Mouse (Mus musculus) urinary bladder, postnatal 36 days (tissue): Measurements from ENCODE around the gene Klhl12.
A peak's percentile ranks its signal among the peaks of the same experiment; 100 is the strongest.
"Not testable (repeated sequence)": the region's sequence is repeated elsewhere in the genome, so short reads cannot be mapped to it uniquely, and the experiment has no call there.

Source experiments
- DNase-seq, 2 experiments: peaks; one replicate each; pipeline ENCODE4 v3.0.0; 2022; ENCODE audit warnings: low spot score in 2 of 2, mixed read lengths in 1 of 2

The Klhl12 gene

DNA sequence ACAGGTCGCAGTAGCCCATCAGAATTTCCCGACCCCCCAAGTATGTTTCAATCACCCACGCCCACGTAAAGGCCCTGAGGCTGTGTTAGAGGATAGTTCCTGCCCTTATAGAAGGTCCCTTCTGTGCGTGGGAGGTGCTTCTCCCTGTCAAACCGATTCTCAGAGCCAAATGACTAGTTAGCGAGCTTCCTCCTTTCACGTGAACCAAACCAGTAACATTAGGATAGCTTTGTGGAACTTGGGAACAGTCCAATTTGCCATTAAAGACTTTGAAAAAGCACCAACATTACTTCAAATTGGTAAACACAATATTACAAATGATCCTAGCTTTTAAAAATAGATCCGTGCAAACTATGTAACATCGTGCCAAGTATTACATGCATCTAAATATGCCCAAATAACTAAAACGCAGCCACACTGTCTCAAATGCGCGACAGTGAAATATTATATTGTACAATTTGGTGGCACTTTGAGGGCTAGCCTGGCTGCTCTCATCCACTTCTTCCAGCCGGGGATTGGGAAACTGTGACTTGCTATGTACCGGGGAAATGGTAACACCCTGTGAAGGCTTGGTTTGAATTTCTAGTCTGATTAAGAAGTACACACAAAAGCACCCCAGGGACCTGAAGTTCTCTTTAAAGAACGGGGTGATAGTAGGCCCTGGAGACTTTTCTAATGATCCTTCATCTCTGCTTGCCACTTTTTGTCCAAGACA, 58.7 kb downstream of the Klhl12 start:
- DNase-seq, result peak in 1 of 2 experiments; percentile 18

DNA sequence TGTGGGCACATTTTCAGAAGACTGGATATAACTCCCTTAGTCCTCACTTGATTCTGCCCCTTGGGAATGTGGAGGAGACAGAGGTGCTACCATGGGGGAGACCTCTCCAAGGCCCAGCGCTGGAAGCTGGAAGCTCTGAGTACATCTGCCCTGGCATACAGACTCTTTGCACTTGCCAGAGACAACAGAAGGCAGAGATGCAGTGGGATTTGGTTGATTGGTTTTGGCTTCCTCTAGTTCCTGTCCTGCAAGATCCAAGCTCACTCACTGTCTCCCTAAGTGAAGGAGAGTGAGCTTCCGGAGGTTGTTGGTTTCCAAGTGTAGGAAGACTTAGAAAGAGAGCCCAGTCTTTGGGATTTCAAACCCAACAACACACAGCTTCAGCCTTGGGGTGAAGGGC, 60.6 kb downstream of the Klhl12 start:
- DNase-seq, result no peak

GRCm38 (mm10) chr1:134516491-134517198, 61.3 kb downstream of the Klhl12 start:
- no peak for DNase-seq

- not testable (repeated sequence) for DNase-seq
Observed at GRCm38 (mm10) chr1:134517841-134518240, 62.5 kb downstream of the Klhl12 start.

DNA sequence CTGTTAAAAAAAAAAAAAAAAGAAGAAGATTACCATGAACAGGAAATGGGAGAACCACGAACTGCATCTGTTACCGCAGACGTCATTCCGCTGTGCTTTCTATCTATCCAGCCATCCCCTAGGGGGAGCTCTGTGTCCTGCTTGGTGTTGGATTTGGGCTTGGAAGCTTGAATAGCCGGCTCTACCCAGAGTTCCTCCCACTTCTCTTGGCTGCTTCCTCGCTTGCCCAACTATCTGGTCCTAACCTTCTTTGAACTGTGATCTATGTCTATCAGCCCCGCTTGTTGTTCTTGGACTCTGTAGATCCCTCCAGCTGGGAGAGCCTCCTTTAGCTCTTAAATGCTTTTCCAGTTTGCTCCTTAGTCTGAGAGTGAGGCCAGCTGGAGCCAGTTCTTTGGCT, 63.3 kb downstream of the Klhl12 start:
- DNase-seq, result peak; percentile 82 to 85

DNA sequence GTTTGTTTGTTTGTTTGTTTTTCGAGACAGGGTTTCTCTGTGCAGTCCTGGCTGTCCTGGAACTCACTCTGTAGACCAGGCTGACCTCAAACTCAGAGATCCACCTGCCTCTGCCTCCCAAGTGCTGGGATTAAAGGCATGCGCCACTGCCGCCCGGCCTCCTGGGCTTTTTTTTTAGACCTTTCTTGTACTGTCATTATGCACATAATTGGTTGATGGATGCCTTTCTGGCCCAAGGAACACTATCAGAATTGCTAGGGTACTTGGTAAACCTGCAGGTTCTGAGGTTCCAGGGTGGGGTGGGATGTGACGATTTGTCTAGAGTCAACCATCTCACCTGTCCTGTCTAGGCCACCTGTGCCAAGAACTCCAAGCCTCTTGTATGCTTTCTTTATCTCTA, 63.9 kb downstream of the Klhl12 start:
- DNase-seq, result not testable (repeated sequence)

DNA sequence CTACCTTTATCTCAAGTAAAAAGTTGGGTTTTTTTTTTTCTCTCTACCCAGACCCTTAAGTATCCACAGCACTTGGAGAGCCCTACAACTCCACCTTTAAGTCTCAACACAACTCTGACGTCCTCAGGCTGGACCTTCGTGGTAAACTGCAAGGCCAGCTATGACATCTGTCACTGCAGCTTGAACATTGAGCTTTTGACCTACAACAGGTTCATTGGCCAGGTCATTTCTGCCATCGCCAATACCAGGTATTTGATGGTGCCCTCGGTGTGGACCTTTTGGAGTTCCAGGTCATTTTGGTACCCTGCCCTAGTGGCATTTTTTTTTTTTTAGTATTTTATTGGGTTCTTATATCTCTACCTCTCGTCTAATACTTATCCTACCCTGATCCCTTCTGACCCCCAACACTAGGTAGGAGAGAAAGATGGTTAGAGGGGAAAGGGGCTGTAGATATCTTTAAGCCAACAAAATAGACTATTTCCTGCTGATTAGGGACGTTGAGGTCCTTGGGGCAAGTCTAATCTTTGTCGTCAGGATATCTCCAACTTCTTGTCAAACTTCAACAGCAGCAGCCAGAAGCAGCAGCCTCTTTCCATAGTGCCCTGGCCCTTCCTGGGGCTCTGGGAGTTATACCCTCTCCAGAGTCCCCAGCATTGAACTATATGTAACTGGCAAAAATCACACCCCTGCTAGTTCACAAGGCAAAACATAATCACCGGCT, 64.8 kb downstream of the Klhl12 start:
- no peak for DNase-seq

DNA sequence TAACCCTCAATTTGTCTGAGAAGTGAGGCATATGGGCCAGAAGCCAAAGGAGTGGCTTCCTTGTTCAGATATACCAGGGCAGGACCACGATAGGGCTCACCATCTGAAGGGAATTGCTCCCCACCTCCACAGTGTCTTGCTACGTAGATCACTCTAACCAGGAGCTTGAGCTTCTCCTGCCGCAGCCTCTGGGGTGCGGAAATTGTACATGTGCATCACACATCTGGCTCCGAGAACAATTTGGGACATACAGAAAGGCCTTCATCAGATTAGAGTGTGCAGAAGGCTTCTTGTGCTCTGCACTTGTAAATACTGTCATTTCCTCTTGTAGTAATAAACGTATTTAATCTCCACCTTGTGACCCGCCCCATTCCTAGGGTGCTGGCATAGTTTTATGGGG, 65.8 kb downstream of the Klhl12 start:
- DNase-seq, result no peak

GRCm38 (mm10) chr1:134522325-134522724, 67.0 kb downstream of the Klhl12 start:
- DNase-seq, result peak in 1 of 2 experiments; percentile 16

- DNase-seq, result peak in 1 of 2 experiments; percentile 25
Observed at GRCm38 (mm10) chr1:134524424-134524823, 69.1 kb downstream of the Klhl12 start.

GRCm38 (mm10) chr1:134525015-134525414, 69.7 kb downstream of the Klhl12 start:
- no peak for DNase-seq

DNA sequence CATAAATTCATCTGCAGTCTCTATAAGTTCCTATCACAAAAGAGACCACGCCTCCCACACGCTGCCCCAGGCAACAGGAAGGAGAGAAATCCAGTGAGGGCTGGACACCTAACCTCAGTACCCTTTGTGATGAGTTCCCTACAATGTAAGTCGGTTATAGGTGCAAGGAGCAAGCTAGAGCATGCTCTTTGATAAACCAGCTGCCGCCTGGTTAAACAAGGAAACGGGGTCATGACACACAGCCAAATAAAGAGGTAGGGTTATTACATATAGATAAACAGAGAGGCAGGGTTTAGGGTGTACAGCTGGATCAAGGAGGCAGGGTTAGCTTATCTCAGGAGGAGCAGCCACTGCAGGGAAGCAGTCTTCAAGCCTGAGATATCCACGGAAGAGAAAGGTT, 71.4 kb downstream of the Klhl12 start:
- peak; percentile 52 to 64 for DNase-seq

DNA sequence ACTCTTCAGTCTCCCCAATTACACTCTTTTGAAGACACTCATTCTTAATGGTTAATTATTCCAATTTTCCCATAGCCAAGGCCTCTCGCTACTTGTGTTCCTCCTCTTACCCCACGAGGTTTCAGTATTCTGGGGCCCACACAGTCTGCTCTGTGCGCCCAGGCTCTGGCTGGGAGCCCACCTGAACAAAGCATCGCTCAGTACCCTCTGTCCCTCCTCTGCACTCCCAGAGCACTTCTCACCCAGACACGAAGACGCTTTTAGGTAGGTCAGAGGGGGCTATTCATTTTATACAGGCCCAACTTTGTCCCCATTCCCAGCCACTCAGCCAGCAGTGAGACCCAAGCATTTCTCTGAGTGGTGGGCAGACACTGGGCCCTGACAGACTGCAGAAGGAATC, 75.3 kb downstream of the Klhl12 start:
- DNase-seq, result no peak

- not testable (repeated sequence) for DNase-seq
Observed at GRCm38 (mm10) chr1:134533710-134534109, 78.4 kb downstream of the Klhl12 start.

DNA sequence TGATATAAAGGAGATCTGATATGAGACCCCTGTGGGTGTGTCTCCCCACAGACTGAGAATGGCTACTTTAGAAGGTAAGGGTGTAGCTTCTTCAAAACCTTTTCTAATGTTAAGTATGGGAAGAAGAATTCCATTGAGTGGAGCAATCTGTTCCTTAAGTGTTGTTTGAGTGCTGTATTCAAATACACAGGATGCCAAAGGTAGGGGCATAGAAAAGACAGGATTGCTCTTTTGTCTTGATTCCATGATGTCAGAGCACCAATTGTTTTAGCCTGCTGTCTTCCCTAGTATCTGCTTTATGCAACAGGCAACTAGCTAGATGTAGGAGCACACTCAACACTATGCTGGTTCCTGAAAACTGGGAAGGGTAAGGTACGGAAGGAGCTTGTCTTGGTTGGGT, 79.7 kb downstream of the Klhl12 start:
- no peak for DNase-seq

DNA sequence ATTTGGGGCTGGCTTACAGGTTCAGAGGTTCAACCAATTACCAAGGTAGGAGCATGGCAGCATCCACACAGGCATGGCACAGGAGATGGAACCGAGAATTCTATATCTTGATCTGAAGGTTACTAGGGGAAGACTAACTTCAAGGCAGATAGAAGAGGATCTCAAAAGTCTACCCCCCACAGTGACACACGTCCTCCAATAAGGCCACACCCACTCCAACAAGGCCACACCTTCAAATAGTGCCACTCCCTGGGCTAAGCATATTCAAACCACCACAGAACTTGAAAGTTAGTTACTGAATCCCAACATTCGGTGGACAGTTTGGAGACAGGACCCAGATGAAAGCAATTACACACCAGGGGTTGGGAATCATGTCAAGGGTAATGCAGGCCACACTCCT, 80.2 kb downstream of the Klhl12 start:
- DNase-seq, result no peak

DNA sequence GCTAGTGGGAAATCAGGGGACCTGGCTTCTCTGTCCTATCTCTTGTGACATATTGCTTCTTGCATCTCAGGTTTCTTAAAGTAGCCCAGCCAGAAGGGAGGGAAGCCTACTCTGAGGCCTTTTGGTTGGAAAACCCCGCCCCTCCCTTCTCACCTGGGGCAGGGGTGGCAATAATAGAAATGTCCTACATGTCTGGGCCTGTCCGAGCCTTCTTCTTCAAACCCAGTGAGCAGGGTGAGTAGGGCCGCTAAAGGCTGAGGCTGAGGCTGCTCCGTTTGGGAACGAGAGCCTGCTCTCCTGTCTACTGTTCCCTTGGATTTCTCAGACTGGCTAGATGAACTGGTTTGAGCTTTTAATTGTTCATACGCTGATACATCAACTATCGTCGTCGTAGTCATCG, 85.3 kb downstream of the Klhl12 start:
- peak in 1 of 2 experiments; percentile 54 for DNase-seq
